ENCODE assay signal across 18 mouse cellular contexts in genomic region chr14:79893241-79893640, GRCm38 (mm10).
"Had no signal": no experiment of that assay in that cellular context is flagged by ENCODE, and none has a peak within 500 bp of the region (broad histone marks: within the 10 kb centered on the region; RNA-seq: fewer than 3 reads in every experiment).

No protein-coding gene starts in this region.

- H3K9me3 ChIP-seq: midbrain, embryonic 10.5 days; midbrain, embryonic 13.5 days; neural tube, embryonic 12.5 days had no signal

- DNase-seq: lung, adult 18-20 months; lung, embryonic 14.5 days; lung, postnatal 10 days; lung, postnatal 4 days; retina, postnatal 1 day; right cerebral cortex, adult 18-20 months; right cerebral cortex, postnatal 25 days; right cerebral cortex, postnatal 4 days; spleen, adult 18-20 months; thymus, adult 18-20 months; thymus, postnatal 14 days; thymus, postnatal 36 days had no signal

- H3K27me3 ChIP-seq: liver, embryonic 12.5 days had no signal

- H3K4me3 ChIP-seq: liver, embryonic 12.5 days; midbrain, embryonic 10.5 days; midbrain, embryonic 13.5 days; myocyte; neural tube, embryonic 12.5 days had no signal

- H3K4me1 ChIP-seq: liver, embryonic 12.5 days had no signal

- H3K27ac ChIP-seq: liver, embryonic 12.5 days; liver, embryonic 14.5 days; midbrain, embryonic 10.5 days; midbrain, embryonic 13.5 days; neural tube, embryonic 12.5 days had no signal

- H3K36me3 ChIP-seq: liver, embryonic 12.5 days; midbrain, embryonic 10.5 days; midbrain, embryonic 13.5 days; neural tube, embryonic 12.5 days had no signal

- ATAC-seq: liver, embryonic 12.5 days; midbrain, embryonic 13.5 days had no signal

- H3K9ac ChIP-seq: liver, embryonic 12.5 days; liver, embryonic 14.5 days; lung, embryonic 14.5 days; midbrain, embryonic 13.5 days; neural tube, embryonic 12.5 days had no signal

- H3K4me2 ChIP-seq: liver, embryonic 12.5 days; lung, embryonic 14.5 days; midbrain, embryonic 13.5 days; neural tube, embryonic 12.5 days had no signal
